ENCODE assay signal across 19 mouse cellular contexts in genomic region chr9:104480683-104481082, GRCm38 (mm10).
DNase-seq lines count a peak whose midpoint lies in the region; ATAC-seq and TF ChIP-seq lines count a peak whose summit lies in the region.
"Had no signal": no experiment of that assay in that cellular context is flagged by ENCODE, and none has a peak within 500 bp of the region (broad histone marks: within the 10 kb centered on the region; RNA-seq: fewer than 3 reads in every experiment).

No protein-coding gene starts in this region.

- no peaks in the 10 kb centered on the region for H3K4me1 ChIP-seq in forebrain, embryonic 15.5 days
- H3K4me1 ChIP-seq: embryonic facial prominence, embryonic 13.5 days; forebrain, embryonic 10.5 days; heart, embryonic 12.5 days; limb, embryonic 13.5 days; midbrain, embryonic 13.5 days had no signal

- H3K27me3 ChIP-seq in forebrain, embryonic 15.5 days: no peaks in the 10 kb centered on the region
- H3K27me3 ChIP-seq: embryonic facial prominence, embryonic 13.5 days; heart, embryonic 12.5 days; limb, embryonic 13.5 days; midbrain, embryonic 13.5 days; Patski had no signal

- 65% methylated on average over 1 of the region's 1 CpGs for WGBS in forebrain, embryonic 15.5 days

- H3K9me3 ChIP-seq in forebrain, embryonic 15.5 days: no peaks in the 10 kb centered on the region
- H3K9me3 ChIP-seq: embryonic facial prominence, embryonic 13.5 days; forebrain, embryonic 10.5 days; heart, embryonic 12.5 days; limb, embryonic 13.5 days; midbrain, embryonic 13.5 days had no signal

- no peak overlapping the region for H3K27ac ChIP-seq in layer of hippocampus, adult 2 months
- H3K27ac ChIP-seq in forebrain, embryonic 15.5 days (replicated peaks): no peak overlapping the region
- H3K27ac ChIP-seq: embryonic facial prominence, embryonic 13.5 days; forebrain, embryonic 10.5 days; limb, embryonic 13.5 days; midbrain, embryonic 13.5 days had no signal

- H3K4me3 ChIP-seq in layer of hippocampus, adult 2 months: no peak overlapping the region
- no peak overlapping the region for H3K4me3 ChIP-seq in forebrain, embryonic 15.5 days
- H3K4me3 ChIP-seq: embryonic facial prominence, embryonic 13.5 days; forebrain, embryonic 10.5 days; heart, embryonic 12.5 days; limb, embryonic 13.5 days; midbrain, embryonic 13.5 days; myocyte had no signal

- peak; percentile 8 for DNase-seq in adrenal gland, postnatal 14 days
- no peak for DNase-seq in adrenal gland, adult 8-10 months
- no peak for DNase-seq in layer of hippocampus, adult 2 months (ENCODE audit: low spot score in 2 of 2)
- no peak for DNase-seq in layer of hippocampus, postnatal 36 days
- peak; percentile 34 for DNase-seq in thymus, postnatal 4 days
- DNase-seq in thymus, postnatal 25 days: no peak
- no peak for DNase-seq in frontal cortex, adult 2 months (ENCODE audit: extremely low spot score in 1 of 2, low spot score in 1 of 2)
- DNase-seq: cerebellum, adult 2 months; gastrocnemius, postnatal 25 days; heart, postnatal 4 days; thymus, adult 18-20 months had no signal

- no peaks in the 10 kb centered on the region for H3K36me3 ChIP-seq in forebrain, embryonic 15.5 days
- H3K36me3 ChIP-seq: embryonic facial prominence, embryonic 13.5 days; forebrain, embryonic 10.5 days; heart, embryonic 12.5 days; limb, embryonic 13.5 days; midbrain, embryonic 13.5 days had no signal

- H3K4me2 ChIP-seq in forebrain, embryonic 15.5 days (replicated peaks): no peak overlapping the region
- H3K4me2 ChIP-seq: embryonic facial prominence, embryonic 13.5 days; heart, embryonic 12.5 days; limb, embryonic 13.5 days; midbrain, embryonic 13.5 days had no signal

- TF ChIP-seq CTCF in layer of hippocampus, adult 2 months (conservative IDR thresholded peaks at IDR 0.05): 0 out of 2 replicates have a peak, but pooled peaks have one; percentile 28

- ATAC-seq in forebrain, embryonic 15.5 days (replicated peaks): no peak
- ATAC-seq: midbrain, embryonic 13.5 days; Patski had no signal

- H3K9ac ChIP-seq in forebrain, embryonic 15.5 days (replicated peaks): no peak overlapping the region
- H3K9ac ChIP-seq: embryonic facial prominence, embryonic 13.5 days; heart, embryonic 12.5 days; limb, embryonic 13.5 days; midbrain, embryonic 13.5 days had no signal

Comparison
In these comparisons a context has a peak if more than half of its experiments do, and no peak if none do; other contexts are left out.
1. DNase-seq: peak in adrenal gland, postnatal 14 days (single experiment) and thymus, postnatal 4 days (single experiment); none in adrenal gland, adult 8-10 months (single experiment), layer of hippocampus, adult 2 months (0 of 2), layer of hippocampus, postnatal 36 days (0 of 2), thymus, postnatal 25 days (single experiment) and frontal cortex, adult 2 months (0 of 2).